Mouse (Mus musculus) ovary, postnatal 36 days (tissue): ENCODE data around the gene Mrpl24.
A peak's percentile ranks its signal among the peaks of the same experiment; 100 is the strongest.
"Not testable (repeated sequence)": the region's sequence is repeated elsewhere in the genome, so short reads cannot be mapped to it uniquely, and the experiment has no call there.

ENCODE experiments used
- DNase-seq: peaks from one replicate; pipeline ENCODE4 v3.0.0; 2022; ENCODE audit warnings: low spot score, mixed read lengths

Mrpl24 gene

DNA sequence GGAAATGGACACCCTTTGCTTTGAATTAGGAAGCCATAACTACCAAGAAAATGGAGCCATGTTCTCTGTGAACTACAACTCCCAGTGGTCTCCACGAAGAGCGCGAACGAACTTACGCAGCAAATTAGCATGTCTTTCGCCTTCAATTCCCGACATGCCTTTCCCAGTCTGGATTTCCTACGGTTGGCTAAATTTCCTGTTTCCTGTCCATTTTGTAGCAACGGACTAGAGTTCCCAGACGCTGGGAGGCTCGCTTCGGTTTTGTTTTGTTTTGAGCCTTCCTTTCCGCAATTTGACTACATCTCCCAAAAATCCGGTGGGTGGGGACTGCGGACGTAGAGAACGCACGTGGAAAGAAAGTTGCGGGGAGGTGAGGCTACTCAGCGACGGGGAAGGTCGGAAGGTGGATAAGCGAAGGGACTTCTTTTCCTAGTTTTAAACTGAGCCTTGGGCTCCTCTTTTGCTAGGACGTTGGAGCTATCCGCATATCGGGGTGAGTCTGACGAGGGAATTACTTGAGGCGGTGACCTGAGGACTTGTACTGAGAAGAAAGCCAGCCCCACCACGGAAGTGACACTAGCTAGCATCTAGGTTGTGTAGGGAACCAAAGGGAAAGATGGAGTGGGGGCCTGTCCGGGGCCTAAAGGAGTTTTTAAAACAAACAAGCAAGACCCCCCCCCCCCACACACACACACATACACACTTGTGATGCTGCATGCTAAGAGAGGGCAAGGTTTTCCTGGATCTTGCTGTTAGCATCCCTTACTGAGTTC, at the start of gene Mrpl24:
Gene Mrpl24, plus strand, starts transcription at position 171 of the 773 bp plus-strand sequence.
- peak; percentile 68 for DNase-seq

DNA sequence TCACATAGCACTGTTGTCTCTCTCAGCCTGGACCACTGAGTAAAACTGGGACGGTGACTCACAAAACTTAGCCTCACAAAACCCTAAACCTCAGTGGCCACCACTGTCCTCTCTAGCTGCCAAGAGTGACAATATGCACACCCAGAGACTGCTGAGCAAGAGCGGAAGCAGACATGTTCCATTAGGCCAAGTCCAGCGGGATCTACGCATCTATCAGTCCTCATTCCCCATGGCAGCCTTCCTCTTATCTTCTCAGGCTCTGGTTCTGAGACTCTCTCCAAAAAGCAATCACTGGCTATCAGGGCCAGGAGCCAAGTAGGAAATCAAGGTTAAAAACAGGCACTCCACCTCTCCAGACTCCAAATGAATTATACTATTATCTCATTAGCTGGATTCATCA, 41.6 kb upstream of the Mrpl24 start:
- DNase-seq = no peak

GRCm38 (mm10) chr3:87884291-87884690, 35.0 kb upstream of the Mrpl24 start:
- no peak for DNase-seq

DNA sequence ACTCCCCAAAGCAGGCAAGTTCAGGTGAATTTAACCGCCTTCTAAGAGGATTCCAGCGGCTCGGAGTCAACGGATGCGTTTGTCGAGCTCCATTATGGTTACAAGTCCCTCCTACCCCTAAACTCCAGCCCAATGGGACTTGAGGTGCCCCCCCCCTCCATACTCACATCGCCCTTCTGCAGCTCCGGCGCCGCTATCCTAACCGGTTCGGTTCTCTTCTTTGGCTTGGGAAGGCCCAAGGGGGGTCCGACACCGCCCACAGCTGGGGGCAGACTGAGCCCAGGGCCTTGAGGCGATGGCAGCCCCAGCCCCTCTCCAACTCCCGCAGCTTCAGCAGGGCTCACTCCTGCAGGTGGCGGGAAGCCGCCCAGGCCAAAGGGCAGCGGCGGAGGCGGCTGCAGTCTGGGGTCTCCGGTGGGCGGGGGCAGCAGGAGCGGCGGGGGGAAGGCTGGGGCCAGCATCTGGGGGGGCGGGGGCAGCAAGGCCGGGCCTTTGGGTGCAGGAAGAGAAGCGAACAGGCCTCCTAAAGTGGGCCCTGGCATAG, 34.5 kb upstream of the Mrpl24 start:
- peak; percentile 49 for DNase-seq

GRCm38 (mm10) chr3:87885281-87886003, 33.9 kb upstream of the Mrpl24 start, which contains the start of gene Prcc:
Gene Prcc (minus strand): TSS chr3:87885608.
- DNase-seq = peak; percentile 80

- DNase-seq = peak; percentile 42
These were observed 33.3 kb upstream of the Mrpl24 start for GRCm38 (mm10) chr3:87886004-87886365.

DNA sequence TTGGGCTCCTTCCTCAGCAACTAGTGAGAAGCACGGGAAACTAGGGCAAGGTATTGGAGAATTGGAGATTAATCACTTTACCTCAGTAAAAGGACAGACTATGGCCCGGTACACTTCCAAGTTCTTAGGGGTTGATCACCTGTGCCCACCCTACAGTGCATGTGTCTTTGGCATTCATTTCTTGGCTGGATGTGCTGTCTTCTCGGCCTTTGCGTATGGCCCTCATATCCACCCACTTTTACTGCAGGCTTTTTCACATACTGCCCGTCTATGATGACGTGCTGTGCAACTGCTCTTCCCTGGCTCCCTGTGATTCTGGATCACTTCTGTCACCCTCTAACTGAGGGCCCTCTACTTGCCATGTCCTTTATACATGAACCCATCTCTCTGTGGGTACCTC, 32.9 kb upstream of the Mrpl24 start:
- no peak for DNase-seq

- DNase-seq = not testable (repeated sequence)
These were observed 31.9 kb upstream of the Mrpl24 start for GRCm38 (mm10) chr3:87887400-87887799.

- no peak for DNase-seq
These were observed 27.8 kb upstream of the Mrpl24 start for GRCm38 (mm10) chr3:87891481-87891880.

DNA sequence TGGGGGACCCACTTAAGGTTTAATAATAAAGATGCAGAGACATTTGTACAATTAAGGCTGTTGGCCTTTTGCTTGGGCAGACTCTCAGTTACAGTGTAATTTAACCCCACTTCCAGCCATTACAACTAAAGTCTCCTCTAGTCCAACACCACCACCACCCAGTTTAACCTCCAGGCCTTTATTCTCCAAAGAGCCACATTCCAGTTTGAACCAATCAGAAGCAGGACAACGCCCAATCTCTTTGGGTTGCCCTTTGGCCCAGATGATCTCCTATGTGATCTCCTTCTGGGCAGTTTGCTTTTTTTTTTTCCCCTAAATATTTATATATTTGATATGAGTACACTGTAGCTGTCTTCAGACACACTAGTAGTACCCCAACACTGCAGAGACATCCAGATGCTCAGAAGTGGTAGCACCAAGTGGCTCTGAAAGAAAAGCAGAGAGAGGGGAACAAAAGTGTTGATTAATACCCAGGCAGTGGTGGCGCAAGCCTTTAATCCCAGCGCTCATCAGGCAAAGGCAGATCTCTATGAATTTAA, 25.9 kb upstream of the Mrpl24 start:
- no peak for DNase-seq

DNA sequence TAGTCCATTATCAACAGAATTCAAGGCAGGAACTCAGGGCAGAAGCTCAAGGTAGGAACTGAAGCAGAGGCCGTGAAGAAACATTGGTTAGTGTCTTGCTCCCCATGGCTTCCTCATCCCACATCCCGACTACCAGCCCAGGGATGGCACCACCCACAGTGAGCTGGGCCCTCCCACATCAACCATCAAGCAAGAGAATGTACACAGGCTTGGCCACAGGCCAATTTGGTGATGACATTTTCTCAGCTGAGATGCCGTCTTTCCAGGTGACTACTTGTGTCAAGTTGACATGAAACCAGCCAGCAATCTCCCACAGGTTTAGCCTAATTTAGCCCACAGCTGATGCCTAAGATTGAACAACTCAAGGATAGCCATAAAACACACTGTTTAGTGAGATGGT, 20.0 kb upstream of the Mrpl24 start:
- no peak for DNase-seq

- DNase-seq = no peak
These were observed 19.5 kb upstream of the Mrpl24 start for GRCm38 (mm10) chr3:87899776-87900175.

GRCm38 (mm10) chr3:87901036-87901624, 18.2 kb upstream of the Mrpl24 start:
- no peak for DNase-seq

DNA sequence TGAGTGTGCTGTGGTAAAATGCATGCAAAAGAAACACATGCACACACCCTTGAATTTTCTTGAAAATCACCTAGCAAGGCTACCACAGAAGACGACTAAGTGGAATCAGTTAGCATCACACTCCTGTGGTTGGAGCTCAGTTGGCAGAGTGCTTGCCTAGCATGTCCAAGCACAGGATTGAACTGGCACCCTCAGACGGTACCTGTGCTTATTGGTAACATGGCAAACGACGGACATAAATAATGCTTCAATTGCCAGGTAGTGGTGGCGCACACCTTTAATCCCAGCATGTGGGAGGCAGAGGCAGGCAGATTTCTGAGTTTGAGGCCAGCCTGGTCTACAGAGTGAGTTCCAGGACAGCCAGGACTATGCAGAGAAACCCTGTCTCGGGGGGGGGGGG, 17.3 kb upstream of the Mrpl24 start:
- not testable (repeated sequence) for DNase-seq

GRCm38 (mm10) chr3:87903821-87904220, 15.5 kb upstream of the Mrpl24 start:
- no peak for DNase-seq

GRCm38 (mm10) chr3:87905880-87906485, 13.3 kb upstream of the Mrpl24 start, which contains the start of gene Hdgf:
Gene Hdgf (plus strand): TSS chr3:87906321.
- DNase-seq = peak; percentile 96

GRCm38 (mm10) chr3:87906601-87906980, 12.7 kb upstream of the Mrpl24 start:
- peak; percentile 65 for DNase-seq

DNA sequence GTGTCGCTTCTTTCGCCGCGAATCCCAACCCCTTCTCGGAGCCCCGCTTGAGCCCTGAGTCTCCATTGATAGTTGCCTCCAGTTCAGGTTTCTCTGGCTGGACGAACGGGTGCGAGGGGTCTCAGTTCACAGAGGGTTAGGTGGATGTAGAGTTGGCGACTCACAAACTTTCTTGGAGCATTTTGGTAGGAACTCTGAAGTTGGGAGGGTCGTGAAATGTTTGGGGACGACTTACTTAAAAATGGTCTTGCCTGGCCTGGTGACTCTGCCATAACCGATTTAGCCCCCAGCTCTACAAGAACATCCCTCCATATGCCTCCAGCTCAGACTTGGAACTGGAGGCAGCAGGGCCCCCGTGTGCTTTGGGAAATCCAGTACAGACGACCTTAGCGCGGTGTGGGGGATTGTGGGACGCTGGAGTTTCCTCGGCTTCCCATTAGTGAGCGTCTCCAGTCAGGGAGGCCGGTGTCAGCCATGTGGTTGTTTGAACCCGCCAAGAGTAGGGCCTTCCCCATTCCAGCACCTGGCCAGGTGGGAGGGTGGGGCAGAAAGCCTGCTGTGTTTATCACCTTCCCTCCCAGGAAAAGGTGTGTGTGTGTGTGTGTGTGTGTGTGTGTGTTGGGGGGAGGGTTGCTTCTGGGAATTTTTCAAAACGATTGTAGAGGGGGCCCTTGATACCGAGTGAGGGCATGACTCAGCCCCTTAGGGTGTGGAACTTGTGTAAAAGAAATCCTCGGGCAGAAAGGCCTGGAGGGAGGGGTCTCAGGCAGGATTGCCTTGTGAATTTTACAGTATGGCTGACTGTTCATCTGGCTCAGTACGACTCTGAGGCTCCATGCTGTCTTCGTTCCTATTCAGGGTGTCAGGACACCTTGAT, 12.1 kb upstream of the Mrpl24 start:
- DNase-seq = peak; percentile 38

DNA sequence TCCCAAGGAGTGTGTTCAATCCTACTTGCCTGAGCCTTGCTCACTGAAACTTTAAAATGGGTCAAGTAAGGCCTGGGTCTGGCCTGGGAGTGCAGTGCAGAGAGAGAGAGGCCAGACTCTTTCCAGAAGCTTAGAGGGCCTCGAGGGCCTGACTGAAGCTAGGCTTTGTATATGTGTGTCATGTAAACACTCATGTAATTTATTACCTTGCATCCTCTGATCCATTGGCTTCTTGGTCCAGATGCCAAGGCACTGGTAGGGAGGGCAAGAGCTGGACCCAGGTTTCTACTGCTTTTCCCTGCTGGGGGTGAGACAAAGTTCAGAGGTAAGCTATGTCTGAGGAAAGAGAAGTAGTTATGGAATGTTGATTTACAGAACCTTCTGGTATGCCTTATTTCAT, 11.4 kb upstream of the Mrpl24 start:
- no peak for DNase-seq

- no peak for DNase-seq
These were observed 9.9 kb upstream of the Mrpl24 start for GRCm38 (mm10) chr3:87909381-87909780.

- DNase-seq = no peak
These were observed 9.4 kb upstream of the Mrpl24 start for GRCm38 (mm10) chr3:87909874-87910273.
